Mouse (Mus musculus) cerebellum, adult 11-12 months (tissue): Measurements from ENCODE around the gene Ssna1.

Experiments
- DNase-seq: peaks from one replicate; pipeline ENCODE4 v3.0.0; 2022

Gene Ssna1

GRCm38 (mm10) chr2:25289651-25290050 lies 17.4 kb upstream of the Ssna1 start, which contains the start of gene Lrrc26:
TSS of gene Lrrc26 (plus strand) at chr2:25289915.
- DNase-seq: peak; percentile 85

GRCm38 (mm10) chr2:25288734-25289345 lies 16.6 kb upstream of the Ssna1 start:
- peak; percentile 48 for DNase-seq

- peak; percentile 64 for DNase-seq
These were observed 15.8 kb upstream of the Ssna1 start, which contains the start of gene Tmem210 for GRCm38 (mm10) chr2:25287927-25288649. TSS of gene Tmem210 (plus strand) at chr2:25288145.

GRCm38 (mm10) chr2:25286837-25287636 lies 14.8 kb upstream of the Ssna1 start:
- peak; percentile 68 for DNase-seq

GRCm38 (mm10) chr2:25286314-25286713 lies 14.1 kb upstream of the Ssna1 start:
- no peak for DNase-seq

DNA sequence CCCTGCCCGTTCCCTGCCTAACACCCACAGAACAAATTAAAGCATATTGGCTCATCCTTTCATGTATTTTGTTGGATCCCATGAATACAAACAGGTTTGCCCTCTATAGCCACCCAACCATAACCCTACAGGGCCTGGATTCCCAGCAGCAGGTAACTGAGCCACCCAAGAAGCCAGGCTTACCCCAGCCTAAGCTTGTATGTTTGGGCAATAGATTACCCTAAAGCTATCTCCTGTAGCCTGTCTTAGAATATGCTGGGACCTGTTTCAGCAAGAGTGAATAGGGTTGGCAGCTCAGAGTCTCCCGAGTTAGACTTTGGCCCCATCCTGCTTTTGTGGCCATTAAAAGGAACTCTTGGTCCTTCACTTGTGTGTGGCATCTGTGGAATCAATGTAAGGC lies 13.3 kb upstream of the Ssna1 start:
- DNase-seq: no peak

- DNase-seq: peak; percentile 82
These were observed 7.0 kb upstream of the Ssna1 start for GRCm38 (mm10) chr2:25278928-25279882.

DNA sequence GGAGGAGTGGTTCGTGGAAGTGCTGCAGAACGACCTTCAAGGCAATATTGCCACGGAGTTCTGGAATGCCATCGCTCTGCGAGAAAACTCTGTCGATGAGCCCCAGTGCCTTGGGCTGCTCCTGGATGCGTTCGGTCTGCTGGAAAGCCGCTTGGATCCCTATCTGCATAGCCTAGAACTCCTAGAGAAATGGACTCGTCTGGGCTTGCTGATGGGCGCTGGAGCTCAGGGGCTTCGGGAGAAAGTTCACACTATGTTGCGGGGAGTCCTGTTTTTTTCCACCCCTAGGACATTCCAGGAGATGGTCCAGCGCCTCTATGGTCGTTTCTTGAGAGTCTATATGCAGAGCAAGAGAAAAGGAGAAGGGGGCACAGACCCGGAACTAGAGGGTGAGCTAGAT lies 772 bp upstream of the Ssna1 start:
- peak; percentile 41 for DNase-seq

GRCm38 (mm10) chr2:25272515-25272914 lies 277 bp upstream of the Ssna1 start:
- DNase-seq: no peak

- DNase-seq: peak; percentile 65
These were observed 4.4 kb downstream of the Ssna1 start for GRCm38 (mm10) chr2:25267746-25268309.

GRCm38 (mm10) chr2:25267241-25267640 lies 5.0 kb downstream of the Ssna1 start:
- DNase-seq: peak; percentile 78

GRCm38 (mm10) chr2:25266720-25267119 lies 5.5 kb downstream of the Ssna1 start:
- peak; percentile 88 for DNase-seq

- peak; percentile 99 for DNase-seq
These were observed 6.2 kb downstream of the Ssna1 start for GRCm38 (mm10) chr2:25265897-25266656.

GRCm38 (mm10) chr2:25264851-25265250 lies 7.4 kb downstream of the Ssna1 start:
- peak; percentile 94 for DNase-seq

DNA sequence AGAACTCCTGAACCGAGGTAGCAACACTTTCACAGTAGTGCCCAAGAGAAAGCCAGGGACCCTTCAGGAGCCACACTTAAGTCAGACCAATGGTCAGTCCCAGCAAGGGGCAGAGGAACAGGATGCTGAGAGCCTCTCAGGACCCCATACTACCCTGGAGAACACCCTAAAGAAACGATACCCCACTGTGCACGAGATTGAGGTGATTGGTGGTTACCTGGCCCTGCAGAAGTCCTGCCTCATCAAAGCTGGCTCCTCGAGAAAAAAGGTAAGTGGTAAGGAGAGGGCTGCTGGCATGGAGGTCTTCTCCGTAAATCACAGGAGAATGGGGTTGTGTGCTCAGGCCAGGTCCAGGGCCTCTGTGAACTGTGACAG lies 8.0 kb downstream of the Ssna1 start:
- DNase-seq: peak; percentile 69

DNA sequence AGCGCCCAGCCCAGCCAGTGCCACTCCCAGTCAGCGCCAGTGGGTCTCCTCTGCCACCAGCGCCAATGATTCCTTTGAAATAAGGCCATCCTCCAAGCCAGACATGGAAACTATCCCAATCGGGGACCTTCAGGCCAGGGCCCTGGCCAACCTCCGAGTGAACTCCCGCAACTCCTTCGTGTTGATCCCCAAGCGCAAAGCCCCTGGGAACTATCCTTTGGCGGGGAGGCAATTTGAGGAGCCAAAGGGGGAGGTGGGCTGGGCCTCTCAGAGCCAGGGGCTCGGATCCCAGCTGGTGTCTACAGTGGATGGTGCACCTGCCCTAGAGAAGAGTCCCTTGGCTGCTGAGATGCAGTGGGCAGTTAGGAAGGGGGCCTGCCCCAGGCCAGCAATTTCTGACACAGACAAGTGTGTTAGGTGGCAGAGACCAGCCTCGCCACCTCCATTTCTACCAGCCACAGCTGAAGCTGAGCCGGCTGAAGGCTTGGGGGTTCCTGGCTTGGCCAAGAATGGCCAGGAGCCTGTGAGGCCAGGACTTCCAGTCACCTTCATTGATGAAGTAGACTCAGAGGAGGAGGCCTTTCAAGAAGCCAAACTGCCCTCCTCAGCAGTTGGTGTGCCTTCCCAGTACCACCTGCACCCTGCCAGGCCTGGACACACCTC lies 8.5 kb downstream of the Ssna1 start:
- DNase-seq: peak; percentile 76

DNA sequence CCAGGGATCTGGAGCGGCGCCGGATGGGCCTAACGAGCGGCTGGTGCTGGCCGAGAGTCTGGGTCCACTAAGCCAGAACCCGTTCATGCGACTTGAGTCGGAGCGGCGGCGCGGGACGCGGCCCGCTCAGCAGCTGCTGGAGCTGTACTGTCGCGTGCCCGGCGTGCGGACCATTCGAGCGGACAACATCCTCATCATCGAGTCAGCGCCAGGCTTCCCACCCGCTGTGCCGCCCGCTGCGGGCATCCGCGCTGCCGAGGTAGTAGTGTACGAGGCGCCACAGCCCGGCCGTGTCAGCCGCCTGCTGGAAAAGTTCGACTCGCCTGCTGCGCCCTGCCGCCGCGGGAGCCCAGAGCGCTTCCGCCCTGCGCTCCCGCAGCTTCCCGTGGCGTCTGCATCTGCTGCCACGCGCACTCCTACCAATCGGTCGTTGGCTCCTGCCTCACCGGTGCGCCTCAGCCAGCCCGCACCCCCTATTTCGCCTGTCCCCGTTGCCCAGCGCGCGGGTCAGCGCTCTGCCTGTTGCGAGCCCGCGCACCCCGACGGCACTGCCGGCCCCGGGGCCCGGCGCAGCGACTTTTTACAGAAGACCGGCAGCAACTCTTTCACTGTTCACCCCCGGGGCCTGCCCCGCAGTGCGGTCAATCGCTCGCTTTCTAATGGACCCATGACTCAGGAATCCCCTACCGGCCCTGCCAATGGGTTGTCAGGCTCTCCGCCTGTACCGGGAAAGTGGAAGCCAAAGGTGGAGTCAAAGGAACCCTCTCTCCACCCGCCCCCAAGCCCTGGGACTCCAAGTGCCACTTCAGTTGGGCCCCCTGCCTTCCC lies 9.2 kb downstream of the Ssna1 start:
- DNase-seq: peak; percentile 85

DNA sequence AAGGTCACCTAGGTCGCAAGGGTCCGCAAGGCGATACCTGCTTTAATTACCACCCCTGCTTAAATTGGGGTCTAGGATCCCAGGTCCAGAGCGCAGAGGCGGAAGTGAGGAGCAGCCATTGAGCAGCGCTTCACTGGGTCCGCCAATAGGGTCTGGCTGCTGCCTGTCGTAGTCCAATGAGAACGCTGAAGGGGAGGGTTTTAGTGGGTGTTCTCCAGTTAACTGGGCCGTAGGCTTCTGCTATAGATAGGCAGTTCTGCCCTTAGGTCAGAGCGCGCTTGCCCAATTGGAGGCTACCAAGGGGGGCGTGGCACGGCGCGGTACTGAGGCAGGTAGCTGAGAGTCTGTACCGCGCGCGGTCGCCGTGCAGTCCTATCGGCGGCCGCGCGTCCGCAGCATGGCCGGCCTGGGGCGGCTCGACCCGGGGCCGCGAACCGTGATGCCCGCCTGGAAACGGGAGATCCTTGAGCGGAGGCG lies 9.9 kb downstream of the Ssna1 start, which contains the start of gene Tprn:
Tprn (plus strand) TSS at position 328 of the 477 bp plus-strand sequence.
- DNase-seq: peak; percentile 98

DNA sequence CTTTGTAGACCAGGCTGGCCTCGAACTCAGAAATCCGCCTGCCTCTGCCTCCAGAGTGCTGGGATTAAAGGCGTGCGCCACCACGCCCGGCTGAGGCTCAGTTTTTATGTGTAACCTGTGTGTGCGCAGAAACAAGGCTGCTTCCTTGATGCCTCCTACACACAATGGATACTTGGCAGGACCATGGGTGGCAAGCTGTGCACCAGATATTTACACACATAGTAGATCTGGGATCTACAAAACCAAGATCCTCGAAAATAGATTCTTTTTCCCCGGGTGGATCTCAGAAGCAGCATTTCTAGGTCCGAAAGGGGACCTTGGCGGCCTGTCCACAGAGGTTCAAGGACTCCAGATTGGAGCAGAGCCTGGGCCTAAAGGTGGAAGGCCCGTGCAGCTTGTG lies 10.4 kb downstream of the Ssna1 start:
- DNase-seq: no peak

GRCm38 (mm10) chr2:25258887-25259286 lies 13.4 kb downstream of the Ssna1 start:
- DNase-seq: no peak
